Mouse (Mus musculus): ENCODE measurements around the gene Tfb2m. TPM values are rescaled to one million over a fixed set of nuclear protein-coding genes. Genes with fewer than 3 reads are reported as not detected.

Tfb2m gene
- polyA plus RNA-seq, 1 experiment from 2014 or later: 24.7 TPM

DNA sequence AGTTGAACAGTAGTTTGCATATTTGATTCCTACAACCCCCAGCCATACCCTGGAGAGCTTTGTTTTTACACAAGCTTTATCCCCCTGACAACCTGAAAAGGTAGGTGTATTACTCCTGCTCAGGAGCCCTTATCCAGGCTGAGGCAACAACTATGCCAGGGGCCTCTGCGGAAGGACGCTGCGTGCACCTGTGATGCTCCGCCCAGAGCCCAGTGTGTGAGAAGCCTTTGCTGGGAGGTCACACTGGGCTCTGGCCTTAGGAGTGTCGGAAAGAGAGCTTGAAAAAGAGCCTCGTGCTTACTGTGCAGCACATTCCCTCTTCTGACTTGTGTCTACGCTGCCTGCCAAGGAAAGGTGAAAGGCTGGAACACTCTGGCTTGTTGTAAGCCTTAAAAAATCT lies 6.7 kb upstream of the Tfb2m start:
- 46% methylated on average over 7 of the region's 7 CpGs for WGBS
- no peak overlapping the region for H3K4me3 ChIP-seq
- no peaks in the 10 kb centered on the region for H3K9me3 ChIP-seq
- H3K27ac ChIP-seq: 0 out of 2 replicates have a peak overlapping the region, but pooled peaks have one; percentile 17
- no peaks in the 10 kb centered on the region for H3K36me3 ChIP-seq
- no peak for DNase-seq (ENCODE audit: low spot score)
- no peaks in the 10 kb centered on the region for H3K27me3 ChIP-seq (ENCODE audit: insufficient read depth, poor library complexity, severe bottlenecking)
- peaks cover 20% of the 10 kb centered on the region for H3K4me1 ChIP-seq

- DNase-seq (ENCODE audit: low spot score): no peak
- no peak overlapping the region for H3K27ac ChIP-seq
- H3K27me3 ChIP-seq (ENCODE audit: insufficient read depth, poor library complexity, severe bottlenecking): no peaks in the 10 kb centered on the region
- H3K9me3 ChIP-seq: no peaks in the 10 kb centered on the region
- peaks cover 26% of the 10 kb centered on the region for H3K4me1 ChIP-seq
- H3K36me3 ChIP-seq: no peaks in the 10 kb centered on the region
- H3K4me3 ChIP-seq: no peak overlapping the region
- 82% methylated on average over 4 of the region's 4 CpGs for WGBS
Measured at GRCm38 (mm10) chr1:179551921-179552320, 5.9 kb upstream of the Tfb2m start.

DNA sequence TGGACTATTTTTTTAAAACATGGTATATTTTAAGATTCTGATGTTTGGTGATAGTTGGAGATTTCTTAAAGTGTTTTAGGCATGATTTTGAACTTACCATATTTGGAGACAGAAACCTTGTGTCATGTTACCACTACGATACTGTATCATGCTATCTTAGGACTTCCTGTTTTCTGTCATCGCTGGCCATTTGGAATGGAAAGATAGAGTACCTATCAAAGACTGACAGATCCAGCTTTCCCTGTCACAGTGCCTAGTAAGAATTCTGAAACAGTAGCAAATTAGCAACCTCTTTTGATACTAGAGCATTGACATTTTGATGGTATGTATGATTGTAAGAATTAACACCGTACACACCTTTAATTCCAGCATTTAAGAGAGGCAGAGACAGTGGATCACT lies 5.3 kb upstream of the Tfb2m start:
- no peak for DNase-seq (ENCODE audit: low spot score)
- WGBS: 59% methylated on average over 3 of the region's 3 CpGs
- no peaks in the 10 kb centered on the region for H3K27me3 ChIP-seq (ENCODE audit: insufficient read depth, poor library complexity, severe bottlenecking)

DNA sequence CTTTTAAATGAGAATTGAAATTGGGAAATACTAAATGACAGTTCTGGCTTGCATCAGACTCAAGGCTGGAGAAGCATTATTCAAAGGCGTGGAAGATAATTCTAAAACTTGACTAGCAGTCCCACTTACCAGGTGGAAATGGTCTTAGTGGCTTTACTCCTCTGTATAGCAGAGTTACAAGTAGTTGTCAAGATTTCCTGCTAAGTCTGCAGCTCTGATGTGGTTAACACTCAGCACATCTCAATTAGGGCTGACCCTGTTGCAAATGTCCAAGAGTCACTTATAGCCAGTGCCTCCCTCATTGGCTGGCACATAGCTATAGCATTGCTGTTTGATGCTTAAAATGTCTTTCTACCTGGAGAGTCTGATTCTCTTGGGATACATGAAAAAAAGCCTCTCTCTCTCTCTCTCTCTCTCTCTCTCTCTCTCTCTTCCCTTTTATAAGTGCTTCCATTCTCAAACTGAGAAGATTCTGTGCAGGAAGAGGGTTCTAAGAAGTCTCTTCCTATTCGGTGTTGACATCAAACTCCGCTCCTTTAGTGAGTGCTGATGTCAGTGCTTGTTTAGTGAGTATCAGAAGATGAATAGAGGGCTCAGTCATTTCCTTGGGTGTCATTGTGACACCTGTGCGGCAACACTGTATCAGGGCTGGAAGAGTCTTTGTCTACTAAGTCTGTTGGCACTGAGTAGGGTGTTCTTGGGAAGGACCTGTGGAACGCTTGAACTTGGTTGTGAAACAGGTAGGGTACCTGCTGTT lies 3.1 kb upstream of the Tfb2m start:
- H3K36me3 ChIP-seq: no peaks in the 10 kb centered on the region
- H3K27me3 ChIP-seq (ENCODE audit: insufficient read depth, poor library complexity, severe bottlenecking): no peaks in the 10 kb centered on the region
- H3K4me3 ChIP-seq: no peak overlapping the region
- H3K9me3 ChIP-seq: no peaks in the 10 kb centered on the region
- H3K27ac ChIP-seq: no peak overlapping the region
- DNase-seq (ENCODE audit: low spot score): no peak
- 93% methylated on average over 5 of the region's 5 CpGs for WGBS
- peaks cover 32% of the 10 kb centered on the region for H3K4me1 ChIP-seq

More for the DNA sequence above, 5.3 kb upstream of the Tfb2m start:
- H3K4me3 ChIP-seq: no peak overlapping the region
- H3K36me3 ChIP-seq: no peaks in the 10 kb centered on the region
- H3K27ac ChIP-seq: no peak overlapping the region
- H3K4me1 ChIP-seq: peaks cover 26% of the 10 kb centered on the region
- no peaks in the 10 kb centered on the region for H3K9me3 ChIP-seq

GRCm38 (mm10) chr1:179548220-179548619 lies 2.2 kb upstream of the Tfb2m start:
- 0 out of 2 replicates have a peak overlapping the region, but pooled peaks have one; percentile 87 for H3K4me3 ChIP-seq
- no peaks in the 10 kb centered on the region for H3K9me3 ChIP-seq
- 67% methylated on average over 11 of the region's 11 CpGs for WGBS
- no peak for DNase-seq (ENCODE audit: low spot score)
- no peaks in the 10 kb centered on the region for H3K27me3 ChIP-seq (ENCODE audit: insufficient read depth, poor library complexity, severe bottlenecking)
- peak overlapping the region; percentile 31; the same call in 1 of the 2 replicates for H3K27ac ChIP-seq
- 0 out of 2 replicates have a peak, but pooled peaks cover 3% of the 10 kb centered on the region for H3K36me3 ChIP-seq
- peaks cover 29% of the 10 kb centered on the region for H3K4me1 ChIP-seq

GRCm38 (mm10) chr1:179547176-179547575 lies 1.1 kb upstream of the Tfb2m start:
- Histone ChIP-seq H3K27ac (peak overlapping the region; percentile 94; the same call in 1 of the 2 replicates), H3K27me3 (ENCODE audit: insufficient read depth, poor library complexity, severe bottlenecking) (no peaks in the 10 kb centered on the region)
- 21% methylated on average over 5 of the region's 5 CpGs for WGBS

DNA sequence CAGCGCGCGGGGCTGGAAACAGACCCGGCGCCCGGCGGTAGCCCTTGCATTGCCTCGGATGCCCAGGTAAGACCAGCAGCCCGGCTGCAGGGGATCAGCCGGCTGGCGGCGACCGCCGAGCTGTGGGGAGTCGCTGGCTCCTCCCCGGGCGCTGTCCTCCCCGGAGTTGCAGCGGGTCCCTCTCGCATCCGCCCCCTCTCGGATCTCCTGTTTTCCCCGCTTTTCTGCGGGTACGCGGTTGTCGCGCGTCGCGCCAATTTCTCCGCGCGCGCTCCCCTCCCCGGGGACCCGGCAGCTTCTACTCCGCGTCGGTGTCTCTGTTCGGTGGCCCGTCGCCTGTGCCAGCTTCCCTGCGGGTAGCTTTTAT lies 467 bp upstream of the Tfb2m start:
- Histone ChIP-seq H3K27ac (peak overlapping the region; percentile 94), H3K4me1 (peaks cover 19% of the 10 kb centered on the region), H3K9me3 (no peaks in the 10 kb centered on the region), H3K36me3 (peaks cover 9% of the 10 kb centered on the region), H3K27me3 (ENCODE audit: insufficient read depth, poor library complexity, severe bottlenecking) (no peaks in the 10 kb centered on the region), H3K4me3 (peak overlapping the region; percentile 87)
- under 1% methylated on average over 44 of the region's 44 CpGs for WGBS
- no peak for DNase-seq (ENCODE audit: low spot score)

More at GRCm38 (mm10) chr1:179547176-179547575, 1.1 kb upstream of the Tfb2m start:
- no peaks in the 10 kb centered on the region for H3K9me3 ChIP-seq
- DNase-seq (ENCODE audit: low spot score): no peak
- H3K4me1 ChIP-seq: peaks cover 23% of the 10 kb centered on the region
- H3K36me3 ChIP-seq: 0 out of 2 replicates have a peak, but pooled peaks cover 8% of the 10 kb centered on the region
- H3K4me3 ChIP-seq: peak overlapping the region; percentile 87

GRCm38 (mm10) chr1:179541502-179541901 lies 4.6 kb downstream of the Tfb2m start:
- Histone ChIP-seq H3K4me3 (no peak overlapping the region), H3K27ac (no peak overlapping the region), H3K9me3 (no peaks in the 10 kb centered on the region), H3K4me1 (peaks cover 6% of the 10 kb centered on the region; the same call in 1 of the 2 replicates), H3K36me3 (peaks cover 33% of the 10 kb centered on the region), H3K27me3 (ENCODE audit: insufficient read depth, poor library complexity, severe bottlenecking) (no peaks in the 10 kb centered on the region)
- WGBS: 56% methylated on average over 3 of the region's 3 CpGs
- DNase-seq (ENCODE audit: low spot score): no peak

DNA sequence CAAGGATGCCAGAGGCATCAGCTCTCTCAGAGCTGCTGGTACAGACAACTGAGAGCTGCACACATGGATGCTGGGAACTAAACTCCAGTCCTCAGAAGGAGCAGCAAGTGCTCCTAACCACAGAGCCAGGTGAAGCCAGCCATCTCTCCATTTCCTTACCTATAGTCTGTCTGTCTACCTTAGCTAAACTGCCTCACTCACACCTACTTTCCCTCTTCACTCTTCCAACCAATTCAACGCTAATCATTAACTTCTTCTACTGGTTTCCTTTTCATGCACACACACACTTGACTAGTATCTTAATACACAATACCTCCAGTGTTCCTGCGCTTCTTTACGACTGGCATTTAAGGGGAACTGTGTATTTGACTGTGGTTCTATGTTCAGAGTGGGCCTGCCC lies 6.2 kb downstream of the Tfb2m start:
- no peak for DNase-seq (ENCODE audit: low spot score)
- peaks cover 40% of the 10 kb centered on the region for H3K36me3 ChIP-seq
- H3K4me1 ChIP-seq: peaks cover under 1% of the 10 kb centered on the region; the same call in 1 of the 2 replicates
- no peak overlapping the region for H3K27ac ChIP-seq
- 90% methylated on average over 3 of the region's 3 CpGs for WGBS
- H3K4me3 ChIP-seq: no peak overlapping the region
- no peaks in the 10 kb centered on the region for H3K9me3 ChIP-seq
- H3K27me3 ChIP-seq (ENCODE audit: insufficient read depth, poor library complexity, severe bottlenecking): no peaks in the 10 kb centered on the region

- H3K36me3 ChIP-seq: peaks cover 44% of the 10 kb centered on the region
- 92% methylated on average over 3 of the region's 3 CpGs for WGBS
Measured at GRCm38 (mm10) chr1:179539054-179539453, 7.0 kb downstream of the Tfb2m start.

DNA sequence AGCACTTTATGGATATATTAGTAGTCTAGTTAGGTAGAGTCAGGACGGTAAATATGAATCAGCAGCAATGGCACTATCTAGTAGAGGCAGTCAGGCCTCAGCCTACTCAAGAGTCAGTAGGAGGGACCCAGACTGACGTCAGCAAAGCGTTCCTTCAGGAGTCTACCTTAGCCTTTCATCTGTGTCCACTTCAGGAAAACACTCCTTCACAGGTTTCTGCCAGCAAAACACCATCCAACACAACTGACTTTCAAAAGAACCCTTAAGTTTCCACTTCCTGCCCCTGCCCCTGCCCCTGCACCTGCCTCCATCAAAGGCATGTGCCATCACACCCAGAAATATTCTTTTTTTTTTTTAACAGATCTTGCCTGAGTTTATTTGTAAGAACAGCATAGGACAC lies 26.2 kb downstream of the Tfb2m start:
- DNase-seq (ENCODE audit: low spot score): no peak
- Histone ChIP-seq H3K36me3 (no peaks in the 10 kb centered on the region), H3K27me3 (ENCODE audit: insufficient read depth, poor library complexity, severe bottlenecking) (no peaks in the 10 kb centered on the region), H3K4me3 (no peak overlapping the region), H3K27ac (no peak overlapping the region), H3K4me1 (peaks cover 6% of the 10 kb centered on the region), H3K9me3 (no peaks in the 10 kb centered on the region)
- 82% methylated on average over 3 of the region's 3 CpGs for WGBS

More at GRCm38 (mm10) chr1:179539054-179539453, 7.0 kb downstream of the Tfb2m start:
- Histone ChIP-seq H3K4me3 (no peak overlapping the region), H3K27me3 (ENCODE audit: insufficient read depth, poor library complexity, severe bottlenecking) (no peaks in the 10 kb centered on the region), H3K9me3 (no peaks in the 10 kb centered on the region), H3K27ac (no peak overlapping the region), H3K4me1 (no peaks in the 10 kb centered on the region)
- no peak for DNase-seq (ENCODE audit: low spot score)

DNA sequence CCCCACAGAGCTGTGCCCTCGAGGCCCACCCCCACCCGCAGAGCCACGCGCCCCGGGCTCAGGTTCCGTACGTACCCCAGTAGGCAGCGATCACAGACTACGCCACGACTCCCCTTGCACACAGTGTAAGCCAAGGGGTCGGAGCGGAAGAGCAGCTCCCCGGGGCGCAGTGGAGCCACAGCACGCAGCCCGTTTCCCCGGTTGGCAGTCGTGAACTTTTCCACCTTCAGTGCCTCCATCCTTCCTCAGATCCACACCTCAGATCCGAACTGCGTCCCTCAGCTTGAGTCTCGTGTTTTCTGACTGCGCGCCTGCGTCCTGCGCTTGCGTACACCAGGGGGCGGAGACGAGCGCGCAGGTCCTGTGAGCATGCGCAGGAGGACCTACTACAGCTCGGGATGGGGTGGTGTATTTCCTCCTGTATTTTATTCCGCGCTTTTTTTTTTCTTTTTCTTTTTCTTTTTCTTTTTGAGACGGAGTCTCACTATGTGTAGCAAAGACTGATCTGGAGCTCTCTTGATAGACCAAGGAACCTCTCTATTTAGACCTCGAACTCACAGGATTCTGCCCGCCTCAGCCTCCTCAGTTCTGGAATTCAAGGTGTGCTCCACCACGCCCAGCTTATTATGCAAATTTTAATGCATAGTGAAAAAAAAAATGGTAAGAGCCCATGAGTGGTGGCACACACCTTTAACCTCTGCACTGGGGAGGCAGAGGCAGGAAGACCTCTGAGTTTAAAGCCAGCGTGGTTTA lies 28.2 kb downstream of the Tfb2m start, which contains the start of gene Smyd3:
Gene Smyd3 (minus strand): TSS at position 329 of the 753 bp plus-strand sequence.
- Histone ChIP-seq H3K9me3 (no peaks in the 10 kb centered on the region), H3K27ac (peak within 1 kb of the TSS; percentile 87), H3K4me3 (peak within 1 kb of the TSS; percentile 86), H3K4me1 (peaks cover 6% of the 10 kb centered on the region), H3K27me3 (ENCODE audit: insufficient read depth, poor library complexity, severe bottlenecking) (no peaks in the 10 kb centered on the region), H3K36me3 (no peaks in the 10 kb centered on the region)
- peak; percentile 93 for DNase-seq (ENCODE audit: low spot score)
- 4% methylated on average over 39 of the region's 39 CpGs for WGBS
